Mouse (Mus musculus): ENCODE measurements around the gene Ppbp. TPM values are rescaled to one million over a fixed set of nuclear protein-coding genes. Genes with fewer than 3 reads are reported as not detected.

Gene Ppbp
- polyA plus RNA-seq (2014; fragmentation: Nextera tagmentation; extraction: Ambion mirVana) = 21.7 and 24.0 TPM in 2 replicates

DNA sequence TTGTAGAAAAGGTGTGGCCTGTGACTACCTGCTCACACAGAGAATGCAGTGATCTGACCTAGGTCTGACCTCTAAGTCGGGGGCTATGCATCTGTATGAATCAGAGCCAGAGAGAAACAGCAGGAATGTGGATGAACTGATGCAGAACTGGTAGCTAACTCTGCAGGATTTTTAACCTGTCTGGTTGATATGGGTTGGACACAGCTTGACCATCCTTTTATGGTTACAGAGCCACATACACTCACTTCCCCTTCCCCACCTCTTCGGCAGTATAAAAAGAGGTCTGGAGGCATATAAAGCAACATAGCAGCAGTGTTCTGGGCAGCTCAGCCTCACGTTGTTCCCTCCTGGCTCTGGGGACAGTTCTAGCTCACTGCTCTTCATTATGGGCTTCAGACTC is at the start of gene Ppbp:
Ppbp (plus strand) TSS at position 301 of the 400 bp plus-strand sequence.
- 67% methylated on average over 3 of the region's 3 CpGs for WGBS
- no peaks in the 10 kb centered on the region for H3K9me3 ChIP-seq (replicated peaks; ENCODE audit: control insufficient read depth, low read length)
- no peaks in the 10 kb centered on the region for H3K4me1 ChIP-seq (ENCODE audit: control insufficient read depth, insufficient read depth, low read length)
- no peaks in the 10 kb centered on the region for H3K27me3 ChIP-seq (ENCODE audit: control insufficient read depth, insufficient read depth, low read length)
- no peak within 1 kb of the TSS for H3K27ac ChIP-seq (replicated peaks; ENCODE audit: low read depth, low read length)
- DNase-seq (ENCODE audit: low spot score) (no peak), ATAC-seq (replicated peaks; ENCODE audit: insufficient number of reproducible peaks, low FRiP score, low TSS enrichment, low read depth) (no peak)
- H3K4me2 ChIP-seq (ENCODE audit: low read depth, low read length) = no peak within 1 kb of the TSS
- no peak within 1 kb of the TSS for H3K9ac ChIP-seq (replicated peaks; ENCODE audit: low read length)
- H3K4me3 ChIP-seq (ENCODE audit: low read depth, low read length) = no peak within 1 kb of the TSS
- H3K36me3 ChIP-seq (replicated peaks; ENCODE audit: control insufficient read depth, insufficient read depth, low read depth, low read length) = no peaks in the 10 kb centered on the region

DNA sequence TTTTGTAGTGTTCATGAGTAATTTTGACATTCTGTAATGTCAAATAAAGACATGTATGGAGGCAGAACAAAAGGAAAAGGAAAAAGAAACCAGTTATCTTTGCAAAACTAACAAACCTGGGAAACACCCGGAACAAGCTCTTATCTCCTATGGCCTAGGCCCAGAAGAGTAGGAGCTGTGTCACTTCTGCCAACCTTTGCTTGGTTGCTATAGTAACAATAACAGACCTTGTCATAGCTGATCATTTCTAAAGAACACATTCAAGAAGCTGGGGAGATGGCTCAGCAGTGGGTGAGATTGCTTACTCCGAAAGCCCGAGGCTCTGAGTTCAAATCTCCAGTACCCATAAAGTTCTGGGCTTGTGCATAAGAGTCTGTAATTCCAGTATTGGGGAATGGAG is 45.7 kb upstream of the Ppbp start:
- Histone ChIP-seq H3K9me3 (replicated peaks; ENCODE audit: control insufficient read depth, low read length) (no peaks in the 10 kb centered on the region), H3K4me1 (ENCODE audit: control insufficient read depth, insufficient read depth, low read length) (no peaks in the 10 kb centered on the region), H3K9ac (replicated peaks; ENCODE audit: low read length) (no peak overlapping the region), H3K4me3 (ENCODE audit: low read depth, low read length) (no peak overlapping the region), H3K4me2 (ENCODE audit: low read depth, low read length) (no peak overlapping the region), H3K27me3 (ENCODE audit: control insufficient read depth, insufficient read depth, low read length) (no peaks in the 10 kb centered on the region), H3K36me3 (replicated peaks; ENCODE audit: control insufficient read depth, insufficient read depth, low read depth, low read length) (no peaks in the 10 kb centered on the region), H3K27ac (replicated peaks; ENCODE audit: low read depth, low read length) (no peak overlapping the region)
- DNase-seq (ENCODE audit: low spot score) (no peak), ATAC-seq (replicated peaks; ENCODE audit: insufficient number of reproducible peaks, low FRiP score, low TSS enrichment, low read depth) (no peak)
- 91% methylated on average over 3 of the region's 3 CpGs for WGBS

DNA sequence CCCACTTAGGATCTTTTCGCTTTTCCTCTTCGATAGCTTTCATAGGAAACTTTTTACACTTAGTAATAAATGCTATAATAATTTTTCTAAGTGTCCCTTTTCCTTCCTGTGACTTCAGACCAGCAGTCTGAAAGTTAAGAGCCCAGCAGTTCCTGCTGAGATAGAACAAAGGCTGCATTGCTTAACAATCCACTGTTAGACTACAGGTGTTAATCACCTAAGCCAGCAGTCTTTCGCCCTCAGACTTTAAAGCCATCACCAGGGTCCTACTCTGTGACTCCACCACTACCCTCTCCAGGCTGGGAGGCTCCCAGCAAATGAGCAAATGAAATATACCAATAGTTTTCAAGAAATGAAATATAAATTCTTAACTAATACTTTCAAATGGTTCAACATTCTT is 40.1 kb upstream of the Ppbp start:
- Histone ChIP-seq H3K36me3 (replicated peaks; ENCODE audit: control insufficient read depth, insufficient read depth, low read depth, low read length) (no peaks in the 10 kb centered on the region), H3K9me3 (replicated peaks; ENCODE audit: control insufficient read depth, low read length) (no peaks in the 10 kb centered on the region), H3K27ac (replicated peaks; ENCODE audit: low read depth, low read length) (no peak overlapping the region), H3K9ac (replicated peaks; ENCODE audit: low read length) (no peak overlapping the region), H3K4me2 (ENCODE audit: low read depth, low read length) (no peak overlapping the region), H3K4me1 (ENCODE audit: control insufficient read depth, insufficient read depth, low read length) (no peaks in the 10 kb centered on the region), H3K4me3 (ENCODE audit: low read depth, low read length) (no peak overlapping the region), H3K27me3 (ENCODE audit: control insufficient read depth, insufficient read depth, low read length) (no peaks in the 10 kb centered on the region)
- 76% methylated on average over 3 of the region's 3 CpGs for WGBS
- no peak for ATAC-seq (replicated peaks; ENCODE audit: insufficient number of reproducible peaks, low FRiP score, low TSS enrichment, low read depth)
- DNase-seq (ENCODE audit: low spot score) = no peak

DNA sequence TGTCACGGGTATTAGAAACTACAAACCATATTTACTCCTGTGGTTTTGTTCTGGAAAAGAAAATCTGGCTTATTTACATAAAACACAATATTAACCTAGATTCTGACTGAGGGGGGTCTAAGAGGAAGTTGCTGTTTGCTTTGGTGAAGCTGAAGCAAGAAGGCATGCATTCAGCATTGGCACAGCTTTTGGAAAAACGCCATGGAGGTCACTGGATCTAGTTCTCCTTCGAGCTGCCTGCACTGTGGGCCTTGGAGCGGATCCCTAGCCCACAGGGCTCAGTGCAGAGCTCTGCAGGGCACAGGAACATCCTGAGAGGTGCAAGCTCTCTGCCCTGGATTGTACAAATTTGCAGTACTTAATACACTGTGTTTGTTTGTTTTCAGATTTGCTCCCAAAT is 36.8 kb upstream of the Ppbp start:
- DNase-seq (ENCODE audit: low spot score) (no peak), ATAC-seq (replicated peaks; ENCODE audit: insufficient number of reproducible peaks, low FRiP score, low TSS enrichment, low read depth) (no peak)
- no peaks in the 10 kb centered on the region for H3K9me3 ChIP-seq (replicated peaks; ENCODE audit: control insufficient read depth, low read length)
- no peak overlapping the region for H3K27ac ChIP-seq (replicated peaks; ENCODE audit: low read depth, low read length)
- H3K4me1 ChIP-seq (ENCODE audit: control insufficient read depth, insufficient read depth, low read length) = no peaks in the 10 kb centered on the region
- no peak overlapping the region for H3K9ac ChIP-seq (replicated peaks; ENCODE audit: low read length)
- H3K4me2 ChIP-seq (ENCODE audit: low read depth, low read length) = no peak overlapping the region
- WGBS = 81% methylated on average over 4 of the region's 4 CpGs
- no peak overlapping the region for H3K4me3 ChIP-seq (ENCODE audit: low read depth, low read length)
- no peaks in the 10 kb centered on the region for H3K36me3 ChIP-seq (replicated peaks; ENCODE audit: control insufficient read depth, insufficient read depth, low read depth, low read length)
- no peaks in the 10 kb centered on the region for H3K27me3 ChIP-seq (ENCODE audit: control insufficient read depth, insufficient read depth, low read length)

DNA sequence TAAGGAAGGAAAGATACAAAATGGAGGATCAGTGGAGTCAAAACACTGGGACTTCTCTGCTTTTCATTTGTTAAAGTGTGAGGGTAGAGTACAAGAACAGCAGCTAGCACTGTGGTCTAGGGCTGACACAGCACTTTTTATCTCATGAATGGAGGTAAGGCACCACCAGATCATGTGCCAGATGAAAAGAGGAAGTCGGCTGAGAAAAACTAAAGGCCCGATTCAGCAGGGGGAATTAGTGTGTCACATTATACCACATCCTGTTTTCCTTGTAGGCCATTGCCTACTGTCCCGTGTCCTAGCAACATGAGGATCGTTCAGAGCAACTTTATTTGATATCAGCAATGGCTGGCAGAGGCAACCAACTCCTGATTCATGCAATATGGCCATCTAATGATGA is 26.3 kb upstream of the Ppbp start:
- DNase-seq (ENCODE audit: low spot score) (no peak), ATAC-seq (replicated peaks; ENCODE audit: insufficient number of reproducible peaks, low FRiP score, low TSS enrichment, low read depth) (no peak)
- H3K4me1 ChIP-seq (ENCODE audit: control insufficient read depth, insufficient read depth, low read length) = no peaks in the 10 kb centered on the region
- no peaks in the 10 kb centered on the region for H3K9me3 ChIP-seq (replicated peaks; ENCODE audit: control insufficient read depth, low read length)
- WGBS = 55% methylated on average over 4 of the region's 4 CpGs
- H3K9ac ChIP-seq (replicated peaks; ENCODE audit: low read length) = no peak overlapping the region
- H3K27me3 ChIP-seq (ENCODE audit: control insufficient read depth, insufficient read depth, low read length) = no peaks in the 10 kb centered on the region
- H3K27ac ChIP-seq (replicated peaks; ENCODE audit: low read depth, low read length) = no peak overlapping the region
- H3K4me3 ChIP-seq (ENCODE audit: low read depth, low read length) = no peak overlapping the region
- H3K4me2 ChIP-seq (ENCODE audit: low read depth, low read length) = no peak overlapping the region
- no peaks in the 10 kb centered on the region for H3K36me3 ChIP-seq (replicated peaks; ENCODE audit: control insufficient read depth, insufficient read depth, low read depth, low read length)

DNA sequence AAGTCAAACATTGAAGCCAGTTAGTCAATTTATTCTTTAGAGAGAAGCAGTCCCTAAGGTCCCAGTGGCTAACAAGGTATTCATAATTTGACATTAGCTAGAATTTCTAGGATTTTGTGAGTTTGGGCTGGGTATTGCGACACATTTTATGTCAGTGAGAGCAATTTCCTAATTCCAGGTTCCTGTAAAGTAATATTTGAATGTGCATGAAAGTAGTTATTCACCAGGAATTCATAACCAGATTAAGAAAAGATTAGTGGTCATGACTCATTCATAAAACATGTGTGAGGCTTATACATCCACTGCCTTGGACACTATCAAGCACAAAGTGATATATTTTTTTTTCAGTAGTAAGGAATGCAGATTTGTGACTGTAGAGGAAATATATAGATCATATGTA is 14.4 kb upstream of the Ppbp start:
- no peak for ATAC-seq (replicated peaks; ENCODE audit: insufficient number of reproducible peaks, low FRiP score, low TSS enrichment, low read depth)
- 91% methylated on average over 1 of the region's 1 CpGs for WGBS

DNA sequence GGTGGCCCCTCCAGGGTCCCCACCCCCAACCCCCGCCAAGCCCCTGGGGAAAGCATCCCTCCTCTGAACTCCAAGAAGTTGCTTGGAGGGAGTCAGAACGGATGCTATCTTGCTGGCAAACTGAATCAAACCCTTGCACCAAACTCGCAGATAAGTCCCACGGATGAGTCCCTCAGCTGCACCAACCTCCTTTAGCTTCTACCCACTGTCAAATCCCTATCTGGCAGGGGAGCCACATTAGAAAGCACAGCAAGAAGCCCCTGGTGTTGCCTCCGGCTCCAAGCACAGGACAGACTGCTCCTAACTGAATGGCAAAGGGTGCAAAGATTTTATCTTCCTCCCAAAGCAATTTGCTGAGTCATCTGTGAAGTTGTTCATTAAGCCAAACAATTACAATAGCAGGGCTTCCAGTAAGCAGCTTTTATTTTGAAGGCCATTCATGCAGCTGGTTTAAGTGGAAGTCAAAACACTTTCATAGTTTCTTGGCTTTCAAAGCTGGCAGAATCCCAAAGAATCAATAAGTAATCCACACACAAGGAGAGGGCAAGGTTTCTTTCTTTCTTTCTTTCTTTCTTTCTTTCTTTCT is 10.2 kb upstream of the Ppbp start:
- no peak for DNase-seq (ENCODE audit: low spot score)
- no peak for ATAC-seq (replicated peaks; ENCODE audit: insufficient number of reproducible peaks, low FRiP score, low TSS enrichment, low read depth)
- Histone ChIP-seq H3K36me3 (replicated peaks; ENCODE audit: control insufficient read depth, insufficient read depth, low read depth, low read length) (no peaks in the 10 kb centered on the region), H3K4me2 (ENCODE audit: low read depth, low read length) (no peak overlapping the region), H3K27me3 (ENCODE audit: control insufficient read depth, insufficient read depth, low read length) (peaks cover 8% of the 10 kb centered on the region), H3K9ac (replicated peaks; ENCODE audit: low read length) (no peak overlapping the region), H3K9me3 (replicated peaks; ENCODE audit: control insufficient read depth, low read length) (no peaks in the 10 kb centered on the region), H3K27ac (replicated peaks; ENCODE audit: low read depth, low read length) (no peak overlapping the region), H3K4me3 (ENCODE audit: low read depth, low read length) (no peak overlapping the region), H3K4me1 (ENCODE audit: control insufficient read depth, insufficient read depth, low read length) (peaks cover 4% of the 10 kb centered on the region; the same call in 1 of the 2 replicates)
- 30% methylated on average over 5 of the region's 5 CpGs for WGBS

More for the DNA sequence above, 14.4 kb upstream of the Ppbp start:
- no peaks in the 10 kb centered on the region for H3K9me3 ChIP-seq (replicated peaks; ENCODE audit: control insufficient read depth, low read length)
- H3K27ac ChIP-seq (replicated peaks; ENCODE audit: low read depth, low read length) = no peak overlapping the region
- H3K4me3 ChIP-seq (ENCODE audit: low read depth, low read length) = no peak overlapping the region
- no peak overlapping the region for H3K4me2 ChIP-seq (ENCODE audit: low read depth, low read length)
- no peaks in the 10 kb centered on the region; the same call in 1 of the 2 replicates for H3K4me1 ChIP-seq (ENCODE audit: control insufficient read depth, insufficient read depth, low read length)
- H3K9ac ChIP-seq (replicated peaks; ENCODE audit: low read length) = no peak overlapping the region
- H3K36me3 ChIP-seq (replicated peaks; ENCODE audit: control insufficient read depth, insufficient read depth, low read depth, low read length) = no peaks in the 10 kb centered on the region
- no peaks in the 10 kb centered on the region; the same call in none of the 2 replicates for H3K27me3 ChIP-seq (ENCODE audit: control insufficient read depth, insufficient read depth, low read length)
- no peak for DNase-seq (ENCODE audit: low spot score)

DNA sequence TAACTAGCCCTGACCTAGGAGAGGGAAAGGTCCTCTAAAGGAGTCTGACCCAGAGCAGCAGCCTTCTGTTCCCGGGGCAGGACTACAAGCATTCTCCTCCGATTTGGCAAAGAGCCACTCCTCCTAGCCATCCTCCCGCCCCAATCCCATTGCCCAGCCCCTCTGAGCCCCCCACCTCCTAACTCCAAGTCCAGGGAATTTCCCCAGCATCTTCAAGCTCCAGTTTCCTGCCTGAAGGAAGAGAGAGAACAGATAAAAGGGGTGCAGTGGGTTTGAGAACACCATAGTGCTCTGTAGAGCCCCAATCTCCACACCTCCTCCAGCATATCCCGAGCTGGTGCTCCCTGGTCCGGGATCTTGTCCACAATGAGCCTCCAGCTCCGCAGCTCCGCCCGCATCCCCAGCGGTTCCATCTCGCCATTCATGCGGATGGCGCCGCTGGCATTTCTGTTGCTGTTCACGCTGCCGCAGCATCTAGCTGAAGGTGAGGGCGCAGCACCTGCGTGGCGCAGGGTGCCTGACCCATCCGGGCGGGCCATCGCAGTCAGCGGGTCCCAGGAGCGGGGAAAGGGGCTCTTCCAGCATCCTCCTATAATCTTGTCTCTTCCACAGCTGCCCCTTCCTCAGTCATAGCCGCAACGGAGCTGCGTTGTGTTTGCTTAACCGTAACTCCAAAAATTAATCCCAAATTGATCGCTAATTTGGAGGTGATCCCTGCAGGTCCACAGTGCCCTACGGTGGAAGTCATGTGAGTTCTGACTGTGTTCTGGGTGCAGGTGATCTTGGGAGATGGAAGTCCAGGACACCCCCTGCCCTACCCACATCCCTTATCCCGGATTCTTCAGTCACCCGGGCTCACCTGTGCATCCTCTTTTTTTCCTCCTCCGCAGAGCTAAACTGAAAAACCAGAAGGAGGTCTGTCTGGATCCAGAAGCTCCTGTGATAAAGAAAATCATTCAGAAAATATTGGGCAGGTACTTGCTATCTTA is 8.9 kb upstream of the Ppbp start, which contains the start of gene Cxcl5:
Cxcl5 (plus strand) TSS at position 284 of the 989 bp plus-strand sequence.
- WGBS = 4% methylated on average over 30 of the region's 32 CpGs
- Histone ChIP-seq H3K36me3 (replicated peaks; ENCODE audit: control insufficient read depth, insufficient read depth, low read depth, low read length) (no peaks in the 10 kb centered on the region), H3K27me3 (ENCODE audit: control insufficient read depth, insufficient read depth, low read length) (peaks cover 8% of the 10 kb centered on the region), H3K4me2 (ENCODE audit: low read depth, low read length) (peak within 1 kb of the TSS; percentile 82), H3K4me1 (ENCODE audit: control insufficient read depth, insufficient read depth, low read length) (peaks cover 4% of the 10 kb centered on the region; the same call in 1 of the 2 replicates), H3K27ac (replicated peaks; ENCODE audit: low read depth, low read length) (no peak within 1 kb of the TSS), H3K9ac (replicated peaks; ENCODE audit: low read length) (peak within 1 kb of the TSS; percentile 50), H3K9me3 (replicated peaks; ENCODE audit: control insufficient read depth, low read length) (no peaks in the 10 kb centered on the region), H3K4me3 (ENCODE audit: low read depth, low read length) (peak within 1 kb of the TSS; percentile 36)
- DNase-seq (ENCODE audit: low spot score) (peak; percentile 36), ATAC-seq (replicated peaks; ENCODE audit: insufficient number of reproducible peaks, low FRiP score, low TSS enrichment, low read depth) (peak; percentile 39; the same call in 1 of the 2 replicates)

Measured in embryonic facial prominence, embryonic 11.5 days (tissue).